Mouse (Mus musculus) cerebellum, postnatal 36 days (tissue): Measurements from ENCODE around the gene Vstm2b.
A peak's percentile ranks its signal among the peaks of the same experiment; 100 is the strongest.

Source experiments
- DNase-seq, 2 experiments: peaks; one replicate each; pipeline ENCODE4 v3.0.0; 2021 to 2022; ENCODE audit warnings: mixed read lengths in 2 of 2

Vstm2b gene

DNA sequence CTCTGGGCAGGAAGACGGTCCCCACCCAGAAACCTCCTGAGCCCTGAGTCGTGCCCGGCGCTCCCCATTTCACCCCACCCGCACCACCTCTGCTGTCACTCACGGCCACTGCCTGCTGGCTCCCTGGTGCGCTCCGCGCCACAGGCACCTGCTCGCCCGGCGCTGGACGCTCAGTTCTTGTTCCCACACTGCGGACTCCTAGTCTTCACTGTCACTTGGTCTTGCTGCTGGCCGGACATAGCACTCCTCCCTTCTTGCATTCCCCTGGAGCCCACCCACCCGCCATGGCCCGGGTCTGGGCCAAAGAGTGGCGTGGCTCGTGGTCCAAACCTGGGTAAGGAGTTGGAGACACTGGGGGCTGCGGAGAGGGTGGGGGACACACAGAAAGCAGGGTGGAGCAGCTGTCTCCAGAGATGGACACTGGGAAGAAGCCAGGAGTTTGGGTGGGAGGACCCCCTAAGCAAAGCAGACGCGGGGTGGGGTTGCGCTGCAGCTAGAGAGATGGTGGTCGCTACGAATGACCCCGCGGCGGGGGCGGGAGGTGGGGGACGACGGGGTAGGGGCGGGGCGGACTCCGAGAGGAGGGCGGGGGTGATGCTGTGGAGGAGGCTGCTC is at the start of gene Vstm2b:
Vstm2b (plus strand) TSS at position 233 of the 615 bp plus-strand sequence.
- no peak for DNase-seq

DNA sequence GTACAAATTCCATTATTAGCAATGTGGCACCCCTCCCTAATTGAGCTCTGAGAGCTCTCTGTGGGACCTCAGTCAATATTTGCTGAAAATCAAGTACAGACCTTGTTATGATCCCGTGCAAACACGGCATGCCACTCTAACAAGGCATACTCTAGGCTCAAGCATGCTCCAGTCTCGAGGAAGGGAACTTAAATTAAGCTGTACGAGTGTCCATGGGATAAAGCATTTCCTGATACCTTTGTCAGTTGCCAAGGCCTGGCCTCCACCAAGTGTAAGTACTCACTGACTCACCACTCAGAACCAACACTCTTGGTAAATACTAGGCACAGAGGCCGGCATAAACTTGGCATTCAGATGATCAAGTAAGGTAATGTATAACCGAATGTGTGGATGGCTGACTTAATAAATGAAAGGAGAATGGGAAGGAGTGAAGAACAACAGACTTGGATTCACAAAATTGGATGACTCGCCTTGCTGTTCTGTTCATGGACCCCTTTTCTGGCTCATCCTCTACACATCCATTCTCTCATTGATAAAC is 42.0 kb upstream of the Vstm2b start:
- DNase-seq: no peak

DNA sequence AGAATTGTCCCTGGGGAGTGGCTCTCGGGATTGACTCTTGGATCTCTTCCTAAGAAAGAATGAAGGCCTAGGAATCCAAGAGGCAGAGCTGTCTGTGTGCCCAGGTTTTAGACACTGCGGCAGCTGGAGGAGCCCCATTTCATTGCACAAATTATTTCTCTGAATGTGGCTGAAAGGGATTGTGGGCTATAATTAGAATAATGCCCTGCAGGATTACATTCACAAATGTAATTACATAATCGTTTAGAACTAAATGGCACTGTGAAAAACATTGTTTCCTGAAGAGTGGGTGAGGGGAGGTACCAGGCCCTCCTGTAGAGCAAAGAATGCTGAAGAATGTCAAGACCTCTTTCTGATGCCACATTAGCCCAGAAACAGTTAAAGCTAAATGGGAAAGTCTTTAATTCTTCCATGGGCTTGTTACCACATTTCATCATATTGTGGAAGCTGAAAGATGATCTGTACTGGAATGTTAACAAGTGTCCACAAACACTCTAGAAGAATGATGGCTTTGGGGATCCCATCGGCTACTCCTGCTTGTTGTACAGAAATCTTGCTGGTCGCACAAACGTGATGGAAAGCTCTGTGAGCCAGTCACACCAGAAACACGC is 24.6 kb upstream of the Vstm2b start:
- DNase-seq: no peak

DNA sequence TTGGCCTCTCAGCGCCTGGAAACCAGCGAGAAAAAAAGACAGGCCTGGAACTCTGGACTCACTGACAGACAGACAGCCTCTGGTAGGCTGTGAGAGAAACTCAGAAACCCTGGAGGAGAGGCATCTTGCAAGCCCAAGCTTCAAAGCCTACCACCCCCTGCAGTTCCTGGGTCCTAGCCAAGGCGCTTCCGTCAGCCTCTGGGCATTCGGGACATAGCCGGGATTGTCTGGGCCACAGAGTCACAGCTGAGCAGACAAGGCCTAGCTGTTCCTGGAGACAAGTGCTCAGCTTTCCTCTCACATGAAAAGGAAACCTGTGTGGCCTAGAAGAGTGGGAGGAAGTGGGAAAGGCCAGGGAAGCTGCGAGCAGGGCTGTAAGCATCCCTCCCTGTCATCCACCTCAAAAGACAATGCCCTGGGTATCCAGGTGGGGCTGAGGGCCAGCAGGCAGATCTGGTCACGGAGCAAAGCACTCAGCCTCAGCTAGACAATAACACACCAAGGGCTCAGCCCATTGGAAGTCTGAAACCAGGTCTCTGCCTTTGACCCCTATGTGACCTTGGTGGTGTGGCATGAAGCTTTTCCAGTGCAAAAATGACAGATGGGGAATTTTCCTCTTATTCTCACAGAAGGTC is 13.2 kb upstream of the Vstm2b start:
- DNase-seq: peak; percentile 29 to 48

DNA sequence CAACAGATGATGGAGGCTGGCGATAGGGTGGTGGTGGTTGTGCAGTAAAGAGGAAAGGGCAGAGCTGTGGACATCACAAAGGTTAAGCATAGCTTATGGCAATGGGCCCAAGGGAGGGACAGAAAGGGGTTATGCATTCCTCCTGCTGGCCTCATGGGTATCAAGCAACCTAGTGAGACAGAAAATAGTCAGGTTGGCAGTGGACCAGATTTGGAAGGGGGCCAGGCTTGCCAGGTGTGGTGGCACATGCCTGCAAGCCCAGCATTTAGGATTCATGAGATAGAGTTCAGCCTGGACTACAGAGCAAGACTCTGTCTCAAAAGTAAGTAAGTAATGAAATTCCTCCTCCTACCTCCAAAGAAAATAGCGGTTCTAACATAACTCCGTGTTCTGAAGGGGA is 9.8 kb upstream of the Vstm2b start:
- peak; percentile 9 to 28 for DNase-seq

DNA sequence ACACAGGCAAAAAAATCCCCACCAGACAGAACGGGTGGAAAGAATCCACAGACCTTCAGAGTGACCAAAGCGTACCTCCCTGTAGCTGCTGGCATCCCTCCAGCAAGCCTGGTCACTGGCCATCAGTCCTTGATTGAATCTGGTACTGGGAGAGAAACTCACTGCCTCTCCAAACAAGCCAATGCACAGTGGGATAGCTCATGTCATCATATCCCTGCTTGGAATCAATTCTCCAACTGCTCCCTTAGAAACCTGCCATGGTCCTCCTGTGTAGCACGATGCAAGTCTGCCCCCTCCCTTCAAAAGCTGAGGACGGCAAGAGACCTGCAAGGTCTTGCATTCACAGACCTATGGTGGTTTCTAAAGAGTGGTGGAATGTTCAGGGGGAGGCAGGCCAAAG is 1.2 kb upstream of the Vstm2b start:
- no peak for DNase-seq

DNA sequence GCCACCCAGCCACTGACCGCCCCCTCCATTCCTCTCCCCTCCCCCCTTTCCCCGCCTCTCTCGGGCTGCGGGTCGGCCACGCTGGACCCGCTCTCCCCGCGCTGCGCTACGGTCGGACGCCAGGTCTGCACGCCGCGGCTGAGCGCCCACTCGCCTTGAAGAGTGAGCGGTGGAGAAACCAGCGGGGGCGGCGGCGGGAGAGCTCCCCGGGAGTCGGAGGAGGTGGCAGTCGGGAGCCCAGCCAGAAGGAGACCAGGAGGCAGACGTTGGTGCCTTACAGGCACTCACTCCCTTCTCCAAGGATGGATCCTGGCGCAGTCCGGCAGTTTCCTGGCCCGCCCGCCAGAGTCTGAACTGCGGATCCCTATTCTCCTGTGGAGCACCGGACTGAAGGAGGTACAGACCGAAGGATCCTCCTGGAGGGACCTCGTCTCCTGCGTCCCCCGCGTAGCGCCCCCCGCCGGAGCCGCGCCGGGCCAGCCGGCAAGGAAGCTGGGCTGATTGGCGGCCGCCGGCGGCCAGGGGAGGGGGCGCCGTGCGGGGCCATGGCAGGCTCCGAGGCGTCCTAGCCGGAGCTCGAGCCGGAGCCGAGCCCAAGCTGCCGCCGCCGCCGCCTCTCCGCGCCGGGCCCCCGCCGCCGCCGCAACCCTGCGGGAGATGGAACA is 715 bp downstream of the Vstm2b start:
- peak in 1 of 2 experiments; percentile 11 for DNase-seq

DNA sequence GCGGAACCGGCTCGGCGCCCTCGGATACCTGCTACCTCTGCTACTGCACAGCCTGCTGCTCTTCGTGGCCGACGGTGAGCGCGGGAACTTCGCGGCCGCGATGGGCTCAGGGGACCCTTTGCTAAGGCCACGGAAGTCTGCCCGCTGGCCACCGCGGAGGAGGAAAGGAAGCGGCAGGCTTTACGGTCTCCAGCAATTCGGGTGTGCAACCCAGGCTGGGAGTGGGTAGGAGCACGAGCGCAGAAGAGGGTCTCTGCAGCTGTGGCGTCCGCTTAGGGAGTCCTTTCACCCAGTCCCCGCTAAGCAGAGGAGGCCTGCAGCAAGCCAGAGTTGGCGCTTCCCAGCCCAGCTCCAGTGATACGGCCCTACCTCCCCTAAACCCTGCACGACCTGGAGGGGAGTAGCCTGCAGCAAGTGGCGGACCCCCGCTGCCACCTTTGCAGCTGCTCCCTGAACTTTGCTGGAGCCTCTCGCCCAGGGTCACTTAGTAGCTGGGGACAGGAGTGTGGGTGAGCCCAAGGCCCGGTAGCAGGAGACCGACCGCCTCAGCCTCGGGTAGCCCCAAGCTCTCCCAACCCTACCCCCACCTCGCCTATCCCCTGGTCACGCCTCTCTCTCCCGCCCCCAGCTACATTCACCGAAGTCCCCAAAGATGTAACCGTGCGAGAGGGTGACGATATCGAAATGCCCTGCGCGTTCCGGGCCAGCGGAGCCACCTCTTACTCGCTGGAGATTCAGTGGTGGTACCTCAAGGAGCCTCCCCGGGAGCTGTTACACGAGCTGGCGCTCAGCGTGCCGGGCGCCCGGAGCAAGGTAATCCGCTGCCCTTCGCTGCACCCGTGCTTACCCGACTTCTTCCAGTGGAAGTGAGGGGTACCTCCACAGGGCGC is 1.5 kb downstream of the Vstm2b start:
- DNase-seq: peak in 1 of 2 experiments; percentile 7

DNA sequence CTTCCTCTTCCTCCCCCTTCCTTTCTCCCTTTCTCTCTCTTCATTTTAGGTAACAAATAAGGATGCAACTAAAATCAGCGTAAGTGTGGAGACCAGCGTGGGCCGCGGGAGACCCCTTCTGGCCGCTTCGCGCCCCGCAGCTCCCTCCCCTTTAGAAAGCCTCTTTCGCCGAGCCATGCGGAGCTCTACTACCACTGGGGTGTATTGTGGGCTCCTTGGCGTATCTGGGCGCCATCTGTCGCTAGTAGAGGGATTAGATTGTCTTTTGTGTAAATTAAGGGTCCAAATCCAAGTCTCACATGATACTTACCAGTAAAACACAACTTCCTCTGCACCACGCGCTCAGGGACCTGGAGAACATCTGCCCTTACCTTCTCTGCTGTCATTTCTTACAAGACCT is 3.1 kb downstream of the Vstm2b start:
- DNase-seq: peak; percentile 53 to 54

DNA sequence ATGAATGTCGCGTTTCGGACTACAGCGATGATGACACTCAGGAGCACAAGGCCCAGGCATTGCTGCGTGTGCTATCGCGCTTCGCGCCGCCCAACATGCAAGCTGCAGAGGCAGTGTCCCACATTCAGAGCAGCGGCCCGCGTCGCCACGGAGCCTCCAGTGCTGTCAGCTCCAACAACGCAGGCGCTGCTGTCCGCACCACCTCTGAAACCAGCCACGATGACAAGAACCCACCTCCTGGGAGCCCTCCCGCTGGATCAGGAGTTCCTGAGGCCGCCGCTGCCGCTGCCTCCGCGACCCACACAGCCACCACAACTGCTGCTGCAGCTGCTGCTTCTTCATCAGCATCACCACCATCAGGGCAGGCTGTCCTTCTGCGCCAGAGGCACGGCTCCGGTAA is 4.4 kb downstream of the Vstm2b start:
- DNase-seq: no peak

DNA sequence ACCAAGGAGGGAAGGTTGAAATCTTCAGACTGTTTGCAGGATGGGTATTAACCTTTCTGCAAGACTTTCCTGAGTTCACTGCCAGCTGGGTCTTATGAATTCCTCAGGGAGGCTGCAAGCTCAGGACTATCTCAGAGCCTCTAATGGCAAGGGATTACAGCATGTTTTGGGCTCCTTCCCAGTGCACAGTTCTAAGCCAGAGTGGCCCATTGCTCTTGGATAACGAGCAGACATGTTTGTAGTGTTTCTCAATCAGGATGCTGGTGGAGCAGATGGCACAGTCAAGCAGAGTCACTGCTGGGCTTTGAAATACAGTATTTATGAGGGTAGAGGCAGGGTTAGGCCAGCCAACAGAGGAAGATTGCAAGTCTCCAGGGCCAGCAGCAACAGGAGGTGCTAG is 8.4 kb downstream of the Vstm2b start:
- DNase-seq: no peak

DNA sequence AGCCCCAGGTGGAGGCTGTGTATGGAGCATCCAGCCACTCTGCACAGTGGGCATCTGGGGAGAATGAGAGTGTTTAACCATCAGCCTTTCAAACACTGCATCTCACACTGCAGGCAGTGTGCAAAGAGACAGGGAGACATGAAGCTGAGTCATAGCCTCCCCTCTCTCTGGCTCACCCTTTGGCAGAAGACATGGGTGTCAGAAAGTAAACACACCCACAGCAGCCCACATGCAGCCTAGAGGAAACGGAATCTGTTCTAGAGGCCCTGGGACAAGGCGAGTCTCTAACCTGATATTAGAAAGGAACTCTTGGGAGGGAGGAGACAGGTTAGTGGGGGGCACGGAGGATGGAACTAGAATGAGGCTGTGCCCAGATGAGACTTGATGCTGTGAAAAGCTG is 18.6 kb downstream of the Vstm2b start:
- DNase-seq: no peak

DNA sequence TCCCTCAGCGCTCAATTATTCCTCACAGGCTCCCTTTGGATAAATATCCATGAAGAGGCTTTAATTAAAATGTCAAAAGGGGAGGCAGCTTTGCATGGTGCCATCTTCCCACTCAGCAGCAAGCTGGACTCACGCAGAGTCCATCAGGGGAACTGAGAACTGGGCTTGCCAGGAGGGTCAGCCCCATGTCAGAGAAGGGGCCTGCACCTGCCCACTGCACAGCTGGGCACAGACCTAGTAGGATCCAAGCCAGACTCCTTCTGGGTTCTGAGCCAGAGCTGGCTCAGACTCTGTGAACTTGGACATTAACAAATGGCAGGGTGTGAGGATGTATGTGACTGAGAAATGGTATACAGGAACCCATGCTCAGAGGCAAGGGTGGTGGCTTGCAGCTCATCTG is 22.0 kb downstream of the Vstm2b start:
- no peak for DNase-seq

DNA sequence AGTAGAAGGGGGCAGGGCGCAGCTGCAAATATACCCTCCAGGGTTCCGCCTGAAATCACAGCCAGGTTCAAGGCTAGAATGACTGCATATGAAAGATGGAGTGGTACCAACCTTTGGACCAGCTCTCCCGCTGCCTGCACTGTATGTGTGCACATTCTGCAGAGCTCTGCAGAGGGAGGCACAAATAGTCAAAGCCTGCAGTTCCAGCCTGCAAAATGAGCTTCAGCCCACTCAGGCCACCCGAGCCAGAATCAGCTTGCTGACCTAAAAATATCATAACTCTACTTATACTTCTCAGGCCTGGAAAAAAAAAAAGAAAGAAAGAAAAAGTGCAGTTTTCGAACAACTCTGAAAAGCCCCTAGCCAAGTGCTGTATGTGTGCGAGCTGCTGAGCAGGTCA is 23.2 kb downstream of the Vstm2b start:
- no peak for DNase-seq

DNA sequence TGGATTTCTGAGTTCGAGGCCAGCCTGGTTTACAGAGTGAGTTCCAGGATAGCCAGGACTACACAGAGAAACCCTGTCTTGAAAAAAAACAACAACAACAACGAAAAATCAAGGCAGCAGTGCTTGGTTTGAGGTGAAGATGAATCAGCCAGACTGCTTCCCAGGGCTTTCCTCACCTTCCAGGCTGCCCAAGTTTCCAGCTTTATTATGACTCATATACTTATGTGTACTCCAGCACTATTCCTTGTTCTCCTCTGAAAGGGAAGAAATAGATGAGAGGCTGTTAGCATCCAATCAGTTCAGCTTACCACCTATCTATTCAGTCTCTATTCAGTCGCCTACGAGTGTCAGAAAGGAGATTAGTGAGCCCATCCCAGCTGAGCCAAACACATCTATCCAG is 24.7 kb downstream of the Vstm2b start:
- no peak for DNase-seq

DNA sequence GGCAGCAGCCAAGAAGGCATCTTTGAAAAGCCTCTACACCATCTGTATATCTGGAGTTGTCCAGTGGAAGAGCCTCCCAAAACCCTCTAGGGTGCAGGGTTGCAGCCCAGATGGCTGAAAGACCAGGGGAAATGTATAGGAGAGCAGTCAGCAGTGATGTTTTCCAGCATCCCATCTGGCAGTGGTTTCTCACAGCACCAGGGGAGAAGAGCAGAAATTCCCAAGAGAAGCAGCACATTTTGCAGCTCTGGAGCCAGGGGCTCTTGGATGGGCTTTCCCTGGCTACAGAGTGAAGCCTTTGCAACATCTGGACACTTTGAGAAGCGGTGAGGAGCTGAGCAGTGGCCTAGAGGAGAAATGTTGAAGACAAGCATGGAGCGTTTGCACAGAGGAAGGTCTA is 30.3 kb downstream of the Vstm2b start:
- DNase-seq: no peak

DNA sequence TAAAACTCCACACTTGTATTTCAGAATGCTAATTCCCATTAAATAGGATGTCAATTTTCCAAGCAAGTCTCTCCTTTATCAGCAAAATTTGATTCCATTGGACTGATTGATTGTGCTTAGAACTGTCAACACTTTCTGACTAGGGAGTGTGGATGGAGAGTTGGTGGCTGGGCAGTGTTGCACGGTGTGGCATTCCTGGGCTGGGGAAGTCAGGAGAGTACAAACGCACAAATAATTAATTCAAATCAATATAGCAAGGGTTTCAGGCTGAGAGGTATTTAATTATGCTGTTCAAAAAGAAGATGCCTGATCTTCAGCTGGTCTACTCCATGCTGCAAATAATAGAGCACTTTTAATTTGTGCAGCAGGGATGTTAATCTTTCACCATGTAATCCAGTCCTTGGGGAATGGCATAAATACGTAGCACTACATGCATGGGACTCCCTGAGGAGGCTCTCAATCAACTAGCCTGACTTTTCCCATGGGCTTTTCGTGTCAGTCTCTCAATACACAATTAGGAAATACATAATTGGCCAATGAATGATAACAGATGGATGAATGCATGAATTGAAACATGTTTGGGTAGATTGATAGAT is 38.6 kb downstream of the Vstm2b start:
- DNase-seq: no peak

DNA sequence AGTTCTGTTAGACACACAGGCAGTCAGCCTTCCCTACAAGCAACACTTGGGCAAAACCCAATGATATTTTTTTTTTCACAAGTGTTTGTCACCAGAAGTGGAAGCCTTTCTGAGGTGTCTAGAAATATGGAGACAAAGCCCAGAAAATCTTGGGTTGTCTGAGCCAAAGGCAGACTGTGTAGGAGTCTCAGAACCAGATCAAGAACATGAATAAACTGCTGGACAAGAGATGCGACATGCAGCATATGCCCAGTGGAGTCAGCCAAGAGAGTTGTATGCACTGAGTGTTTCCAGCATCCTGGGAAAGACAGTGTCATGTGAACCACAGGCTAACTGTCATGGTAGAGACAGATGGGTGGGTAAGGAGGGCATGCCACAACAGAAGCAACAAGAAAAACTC is 41.2 kb downstream of the Vstm2b start:
- DNase-seq: no peak

DNA sequence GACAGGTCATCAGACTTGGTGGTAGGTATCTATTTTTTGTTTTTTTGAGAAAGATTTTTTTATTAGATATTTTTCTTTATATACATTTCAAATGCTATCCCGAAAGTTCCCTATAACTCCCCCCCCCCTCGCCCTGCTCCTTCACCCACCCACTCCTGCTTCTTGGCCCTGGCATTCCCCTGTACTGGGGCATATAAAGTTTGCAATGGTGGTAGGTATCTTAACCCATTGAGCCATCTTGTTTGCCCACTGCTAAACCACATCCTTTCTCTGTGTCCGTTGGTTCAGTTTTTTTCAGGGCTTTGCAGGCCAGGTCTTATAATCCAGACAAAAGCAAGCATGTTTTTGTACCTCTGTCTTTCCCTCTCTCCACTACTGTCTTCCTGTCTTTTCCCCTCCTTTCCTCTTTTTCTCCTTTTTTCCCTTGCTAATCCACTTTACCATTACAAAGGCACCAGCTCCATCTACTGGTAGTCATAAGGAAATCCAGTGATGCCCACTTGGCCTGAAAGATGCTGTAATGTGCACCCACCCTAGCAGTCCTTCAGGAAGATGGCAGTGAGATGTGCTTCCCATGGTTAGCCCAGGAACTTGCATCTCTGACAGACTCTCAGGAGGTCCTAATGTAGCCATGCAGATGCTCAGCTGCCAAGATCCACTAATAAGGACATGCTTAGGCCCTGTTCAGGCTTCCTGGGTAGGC is 44.3 kb downstream of the Vstm2b start:
- DNase-seq: no peak
